ENCODE assay signal across 14 mouse cellular contexts in genomic region chr4:57228601-57229520, GRCm38 (mm10).
DNase-seq lines count a peak whose midpoint lies in the region; TF ChIP-seq lines count a peak whose summit lies in the region.
"Had no signal": no experiment of that assay in that cellular context is flagged by ENCODE, and none has a peak within 500 bp of the region (broad histone marks: within the 10 kb centered on the region; RNA-seq: fewer than 3 reads in every experiment).

No protein-coding gene starts in this region.

- H3K27me3 ChIP-seq in myocyte (ENCODE audit: control insufficient read depth, insufficient read depth, insufficient read length): no peaks in the 10 kb centered on the region

- H3K27ac ChIP-seq in layer of hippocampus, adult 2 months: peak overlapping the region; percentile 84
- H3K27ac ChIP-seq: kidney, postnatal 0 days; macrophage had no signal

- DNase-seq in cerebellum, postnatal 14 days: peak; percentile 21 to 33
- DNase-seq in cerebellum, adult 11 months: no peak
- peak; percentile 41 to 48 for DNase-seq in layer of hippocampus, adult 2 months (ENCODE audit: low spot score in 2 of 2)
- no peak for DNase-seq in layer of hippocampus, adult 9-10 months (ENCODE audit: low spot score)
- DNase-seq in NIH3T3 (ENCODE audit: low read depth): peak; percentile 70
- DNase-seq in urinary bladder, adult 18-20 months (ENCODE audit: low spot score in 2 of 2): no peak
- no peak for DNase-seq in kidney, postnatal 4 days
- DNase-seq: cerebellum, adult 9-10 months; gastrocnemius, postnatal 25 days; heart, postnatal 4 days had no signal

- no peak for TF ChIP-seq CTCF in layer of hippocampus, adult 2 months (conservative IDR thresholded peaks at IDR 0.05)

- no peaks in the 10 kb centered on the region for H3K79me2 ChIP-seq in myocyte (ENCODE audit: control insufficient read depth, insufficient read depth)

- H3K36me3 ChIP-seq in myocyte (ENCODE audit: control insufficient read depth, insufficient read depth): no peaks in the 10 kb centered on the region

- no peak for TF ChIP-seq POLR2A in myocyte (IDR thresholded peaks at IDR 0.05; ENCODE audit: insufficient read length, low read depth)

- no peak overlapping the region for H3ac ChIP-seq in myocyte (ENCODE audit: control insufficient read depth, insufficient read length)

- peak overlapping the region; percentile 29; the same call in 1 of the 2 replicates for H3K4me3 ChIP-seq in layer of hippocampus, adult 2 months
- no peak overlapping the region for H3K4me3 ChIP-seq in myocyte
- H3K4me3 ChIP-seq: erythroblast, embryonic 14.5 days had no signal

- H3K4me2 ChIP-seq in myocyte (ENCODE audit: low read depth): peak overlapping the region; percentile 88

TF ChIP-seq in myocyte, 11 proteins besides CTCF, POLR2A, EP300 and RAD21:
- TF ChIP-seq CEBPB (IDR thresholded peaks at IDR 0.05; ENCODE audit: insufficient read depth, poor library complexity, severe bottlenecking) (no peak), POLR2AphosphoS2 (IDR thresholded peaks at IDR 0.05; ENCODE audit: insufficient read length, low read depth) (no peak), REST (IDR thresholded peaks at IDR 0.05; ENCODE audit: insufficient read depth, insufficient read length) (no peak), USF1 (IDR thresholded peaks at IDR 0.05; ENCODE audit: low read depth) (no peak), MYOD1 (IDR thresholded peaks at IDR 0.05; ENCODE audit: control insufficient read depth in 1 of 3, insufficient read length in 2 of 3, low read depth in 2 of 3) (peak; percentile 38 to 92 (median 83)), MAX (IDR thresholded peaks at IDR 0.05; ENCODE audit: low read depth) (no peak), TCF12 (IDR thresholded peaks at IDR 0.05; ENCODE audit: insufficient read depth, poor library complexity, severe bottlenecking) (no peak), SRF (IDR thresholded peaks at IDR 0.05; ENCODE audit: control insufficient read depth, insufficient read length, low read depth) (no peak), TCF3 (IDR thresholded peaks at IDR 0.05; ENCODE audit: insufficient read length, low read depth) (peak; percentile 8), MYOG (IDR thresholded peaks at IDR 0.05; ENCODE audit: control insufficient read depth in 1 of 3, insufficient read depth in 1 of 3, insufficient read length in 2 of 3, low read depth in 2 of 3) (peak in 1 of 3 experiments; percentile 76)
TF ChIP-seq in myocyte: peak in this region for 3.

Comparison
In these comparisons a context has a peak if more than half of its experiments do, and no peak if none do; other contexts are left out.
1. DNase-seq: peak in cerebellum, postnatal 14 days (2 of 2), layer of hippocampus, adult 2 months (2 of 2) and NIH3T3 (single experiment); none in cerebellum, adult 11 months (single experiment), layer of hippocampus, adult 9-10 months (single experiment), urinary bladder, adult 18-20 months (0 of 2) and kidney, postnatal 4 days (0 of 2).